Mouse (Mus musculus): Measurements from ENCODE around the gene Kifc1.

The Kifc1 gene

DNA sequence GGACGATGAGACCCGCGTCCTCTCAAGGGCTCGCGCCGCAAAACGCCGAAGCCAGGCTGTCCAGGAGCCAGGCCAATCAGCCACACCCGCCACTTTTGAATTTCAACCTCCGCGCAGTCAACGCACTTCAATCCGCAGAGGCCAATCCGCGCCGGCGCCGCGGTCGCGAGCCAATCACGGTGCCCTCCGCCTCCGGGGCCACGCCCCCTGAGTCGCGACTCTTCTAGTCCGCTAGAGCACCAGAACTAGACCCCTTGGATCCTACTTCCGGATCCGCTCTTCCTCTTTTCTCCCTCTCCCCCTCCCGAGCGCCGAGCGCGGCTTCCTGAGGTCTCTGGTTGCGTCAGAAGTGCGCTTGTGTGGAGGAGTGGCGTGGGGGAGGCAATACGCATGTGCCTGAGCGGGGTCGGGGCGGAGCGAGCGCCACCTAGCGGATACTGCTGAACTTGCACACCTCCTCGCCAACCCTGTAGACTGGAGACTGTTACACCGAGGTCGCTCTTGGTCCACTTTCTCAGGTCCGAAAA, at the start of gene Kifc1:
Gene Kifc1, minus strand, starts transcription at position 129 of the 527 bp plus-strand sequence.
- peak; percentile 100 for DNase-seq (ENCODE audit: inconsistent age in 2 of 2, low spot score in 1 of 2)

DNA sequence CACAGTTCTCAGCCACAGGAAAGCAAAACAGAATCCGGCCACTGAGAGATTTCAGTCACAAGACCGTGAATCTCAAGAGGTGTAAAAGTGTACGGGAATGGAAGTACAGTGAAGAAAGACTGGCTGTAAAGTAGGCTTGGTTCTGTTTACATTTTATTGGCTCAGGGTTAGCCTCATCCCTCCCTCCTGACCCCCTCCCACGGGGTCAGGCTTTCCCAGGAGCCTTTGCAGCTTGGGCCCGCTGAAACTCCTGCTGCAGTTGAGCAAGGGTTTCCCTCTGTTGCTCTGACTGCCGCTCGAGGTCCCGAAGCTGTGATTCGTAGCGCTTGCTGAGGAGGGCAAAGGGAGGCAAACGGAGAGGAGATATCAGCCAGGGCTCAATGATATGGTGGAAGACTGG, 48.3 kb upstream of the Kifc1 start:
- no peak for DNase-seq (ENCODE audit: inconsistent age in 2 of 2, low spot score in 1 of 2)

DNA sequence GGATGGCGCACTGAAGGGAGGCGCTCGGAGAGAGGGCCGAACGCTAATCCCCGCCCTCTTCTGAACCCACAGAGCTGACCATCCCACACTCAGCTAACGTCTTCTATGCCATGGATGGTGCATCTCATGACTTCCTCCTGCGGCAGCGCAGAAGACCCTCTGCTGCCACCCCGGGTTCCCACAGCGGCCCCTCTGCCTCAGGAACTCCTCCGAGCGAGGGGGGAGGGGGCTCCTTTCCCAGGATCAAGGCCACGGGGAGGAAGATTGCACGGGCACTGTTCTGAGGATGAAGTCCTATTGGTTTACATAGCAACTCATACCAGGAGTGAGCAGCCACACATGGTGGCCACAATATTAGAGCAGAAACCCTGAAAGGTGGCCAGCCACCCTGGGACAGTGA, 46.5 kb upstream of the Kifc1 start:
- no peak for DNase-seq (ENCODE audit: inconsistent age in 2 of 2, low spot score in 1 of 2)

DNA sequence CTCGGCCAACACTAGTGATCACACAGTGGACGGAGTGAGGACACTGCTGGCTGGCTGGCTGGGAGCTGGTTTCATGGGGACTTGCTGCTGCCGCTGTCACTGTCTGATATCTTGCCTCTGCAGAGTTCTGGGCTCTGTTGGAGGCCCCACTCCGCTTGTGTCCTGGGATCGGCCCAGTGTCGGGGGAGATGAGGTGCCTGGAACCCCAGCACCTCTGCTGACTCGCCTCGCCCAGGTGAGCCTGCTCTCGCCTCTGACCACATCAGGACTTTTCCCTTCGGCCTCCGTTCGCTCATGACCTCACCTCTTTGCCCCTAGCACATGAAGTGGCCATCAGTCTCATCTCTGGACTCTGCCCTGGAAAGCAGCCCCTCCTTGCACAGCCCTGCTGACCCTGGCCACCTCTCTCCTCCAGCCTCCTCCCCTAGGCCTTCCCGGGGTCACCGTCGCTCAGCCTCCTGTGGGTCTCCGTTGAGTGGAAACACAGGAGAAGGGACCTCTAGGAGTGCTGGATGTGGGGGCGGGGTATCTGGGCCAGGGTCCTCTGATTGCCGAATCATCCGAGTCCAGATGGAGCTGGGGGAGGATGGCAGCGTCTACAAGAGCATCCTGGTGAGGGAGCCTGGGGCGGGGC, 45.1 kb upstream of the Kifc1 start:
- no peak for DNase-seq (ENCODE audit: inconsistent age in 2 of 2, low spot score in 1 of 2)

DNA sequence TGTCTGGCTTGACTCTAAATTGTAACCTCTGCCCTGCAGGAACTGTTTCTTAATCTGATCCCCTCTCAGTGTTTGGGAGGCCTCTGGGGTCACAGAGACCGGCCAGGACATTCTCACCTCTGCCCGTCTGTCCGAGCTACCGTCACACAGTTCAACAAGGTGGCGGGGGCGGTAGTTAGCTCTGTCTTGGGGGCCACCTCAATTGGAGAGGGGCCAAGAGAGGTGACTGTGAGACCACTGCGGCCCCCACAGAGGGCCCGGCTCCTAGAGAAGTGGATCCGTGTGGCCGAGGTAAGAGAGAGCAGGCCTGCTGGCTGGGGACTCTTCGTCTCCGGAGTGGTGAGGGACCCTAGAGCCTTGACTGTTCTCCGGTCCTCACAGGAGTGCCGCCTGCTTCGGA, 42.5 kb upstream of the Kifc1 start:
- no peak for DNase-seq (ENCODE audit: inconsistent age in 2 of 2, low spot score in 1 of 2)

DNA sequence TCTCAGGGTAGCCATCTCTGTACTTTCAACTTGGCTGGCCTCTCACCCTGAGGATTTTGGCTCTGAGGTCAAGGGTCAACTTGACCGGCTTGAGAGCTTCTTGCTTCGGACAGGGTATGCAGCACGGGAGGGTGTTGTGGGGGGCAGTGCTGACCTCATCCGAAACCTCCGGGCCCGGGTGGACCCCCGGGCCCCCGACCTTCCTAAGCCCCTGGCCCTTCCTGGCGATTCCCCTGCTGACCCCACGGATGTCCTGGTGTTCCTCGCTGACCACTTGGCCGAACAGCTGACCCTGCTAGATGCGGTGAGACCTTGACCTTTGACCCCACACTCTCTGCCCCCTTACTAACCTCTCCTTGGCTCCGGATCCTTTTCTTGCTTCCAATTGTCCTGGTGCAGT, 42.0 kb upstream of the Kifc1 start:
- no peak for DNase-seq (ENCODE audit: inconsistent age in 2 of 2, low spot score in 1 of 2)

DNA sequence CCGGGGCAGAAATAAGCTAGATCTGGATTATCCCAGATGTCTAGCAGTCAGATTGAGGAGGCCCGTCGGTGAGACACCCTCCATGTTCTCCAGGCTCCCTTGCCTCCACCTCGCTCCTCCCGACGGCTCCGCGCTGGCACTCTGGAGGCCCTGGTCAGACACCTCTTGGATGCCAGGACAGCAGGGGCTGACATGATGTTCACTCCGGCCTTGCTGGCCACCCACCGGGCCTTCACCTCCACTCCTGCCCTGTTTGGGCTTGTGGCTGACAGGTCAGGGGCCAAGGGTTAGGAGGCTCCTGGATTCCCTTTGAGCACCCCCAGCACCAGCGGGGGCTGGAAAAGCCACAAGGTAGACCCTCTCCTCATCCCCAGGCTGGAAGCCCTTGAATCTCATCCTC, 41.5 kb upstream of the Kifc1 start:
- DNase-seq (ENCODE audit: inconsistent age in 2 of 2, low spot score in 1 of 2): no peak

DNA sequence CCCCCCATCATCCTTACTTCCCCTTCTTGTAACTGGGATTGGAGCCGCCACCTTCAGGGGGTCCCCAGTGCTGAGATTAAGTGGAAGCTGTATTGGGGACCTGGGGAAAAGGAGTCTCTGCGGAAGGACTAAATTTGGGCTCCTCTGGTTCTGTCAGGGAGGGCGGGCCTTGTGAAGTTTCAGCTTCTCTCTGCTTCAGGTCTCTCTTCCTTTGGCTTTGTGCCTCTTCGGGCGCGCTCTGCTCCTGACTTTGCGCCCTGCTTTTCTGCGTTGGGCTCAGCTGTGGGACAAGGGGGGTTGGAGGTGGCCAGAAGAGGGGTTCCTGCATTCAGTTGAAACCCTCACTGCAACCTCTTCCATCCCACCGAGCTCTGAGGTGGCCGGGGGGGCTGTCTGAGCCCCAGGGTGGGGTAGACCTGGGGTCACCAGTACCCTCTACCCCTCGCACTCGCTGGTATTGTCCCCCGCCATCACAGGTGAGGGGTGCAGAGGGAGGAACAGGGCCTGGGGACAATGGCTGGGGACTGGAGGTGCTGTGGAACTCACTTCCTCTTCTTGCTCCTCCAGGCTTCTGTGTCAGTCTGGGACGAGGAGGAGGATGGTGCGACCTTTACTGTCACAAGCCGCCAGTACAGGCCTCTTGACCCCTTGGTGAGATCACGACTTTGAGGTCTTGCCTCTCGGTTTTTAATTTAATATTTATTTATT, 40.9 kb upstream of the Kifc1 start:
- peak in 1 of 2 experiments; percentile 60 for DNase-seq (ENCODE audit: inconsistent age in 2 of 2, low spot score in 1 of 2)

DNA sequence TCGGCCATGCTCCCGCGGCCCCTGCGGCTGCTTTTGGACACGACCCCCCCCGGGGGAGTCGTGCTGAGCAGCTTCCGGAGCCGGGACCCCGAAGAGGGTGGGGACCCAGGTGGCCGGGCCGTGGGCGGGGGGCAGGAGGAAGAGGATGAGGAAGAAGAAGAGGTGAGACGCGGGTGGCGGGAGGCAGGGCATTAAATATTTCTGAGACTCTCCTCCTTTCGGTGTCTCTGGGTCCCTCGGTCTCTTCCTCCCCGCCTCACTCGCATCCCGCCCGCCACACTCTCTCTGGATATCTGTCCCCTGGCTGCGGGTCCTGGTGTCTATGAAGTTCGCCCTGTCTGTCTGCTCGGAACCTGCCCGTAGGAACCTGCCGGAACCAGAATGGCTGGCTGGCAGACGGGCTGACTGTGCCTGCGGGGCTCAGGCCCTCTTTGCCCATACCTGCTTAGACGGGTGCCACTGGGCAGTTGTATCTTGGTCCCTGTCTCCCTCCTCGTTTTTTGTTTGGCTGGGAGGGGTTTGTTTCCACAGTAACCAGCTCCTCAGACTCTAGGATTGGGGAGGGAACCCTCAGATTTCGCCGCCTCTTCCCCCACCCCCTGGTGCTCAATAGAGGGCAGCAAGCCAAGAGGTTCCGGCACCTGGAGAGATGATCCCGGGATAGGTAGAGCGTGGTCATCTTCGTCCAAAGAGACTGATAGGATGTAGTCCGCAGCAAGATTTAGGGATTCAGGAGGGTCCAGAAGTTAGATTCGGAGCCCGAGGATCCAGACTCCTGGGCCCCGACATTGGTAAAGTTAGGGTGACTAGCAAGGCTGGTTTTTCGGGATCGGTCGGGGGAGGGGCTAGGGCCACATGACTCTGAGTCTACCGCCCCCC, 40.1 kb upstream of the Kifc1 start:
- DNase-seq (ENCODE audit: inconsistent age in 2 of 2, low spot score in 1 of 2): peak; percentile 78 to 91

DNA sequence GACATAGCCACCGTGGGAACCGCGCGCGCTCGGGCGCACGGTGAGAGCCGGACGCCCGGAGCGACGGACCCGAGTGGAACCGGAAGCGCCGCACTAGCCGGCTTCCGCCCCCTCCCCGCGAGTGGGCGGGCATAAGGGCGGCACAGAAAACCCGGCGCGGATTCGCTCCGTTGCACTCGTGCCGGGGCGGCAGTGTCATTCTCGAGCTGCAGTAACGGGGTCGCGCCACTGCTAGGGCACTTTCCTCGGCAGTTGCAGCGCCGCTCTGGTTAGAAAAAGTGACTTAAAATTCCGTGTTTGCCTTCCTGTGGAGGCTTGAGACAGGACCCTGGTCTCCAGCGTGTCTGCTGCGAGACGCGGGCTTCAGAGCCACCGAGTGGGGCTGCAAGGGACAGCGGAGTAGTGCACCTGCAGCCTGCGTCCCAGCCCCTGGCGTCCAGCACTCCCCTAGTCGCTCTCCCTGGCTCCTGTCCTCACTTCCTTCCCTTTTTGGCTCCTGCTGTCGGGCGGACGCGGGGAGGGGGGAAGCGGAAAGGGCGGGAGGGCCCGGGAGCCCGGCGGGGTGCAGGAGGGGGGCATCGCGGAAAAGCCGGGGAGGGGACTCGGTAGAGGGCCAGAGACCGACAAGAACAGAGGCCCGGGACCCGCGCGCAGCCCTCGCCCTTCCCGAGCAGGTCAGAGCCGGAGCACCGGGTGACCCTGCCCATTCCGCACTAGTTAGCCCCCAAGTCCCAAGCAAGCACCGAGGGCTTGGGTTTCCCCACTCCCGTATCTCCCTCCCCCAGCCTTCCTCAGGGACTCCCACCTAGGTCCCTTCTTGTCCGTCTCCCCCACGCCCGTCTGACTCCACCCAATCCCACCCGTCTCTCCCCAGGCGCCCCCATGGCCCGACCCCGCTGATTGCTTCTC, 39.2 kb upstream of the Kifc1 start, which contains the start of gene Rgl2:
Gene Rgl2, plus strand, starts transcription at position 173 of the 909 bp plus-strand sequence.
- peak; percentile 93 to 97 for DNase-seq (ENCODE audit: inconsistent age in 2 of 2, low spot score in 1 of 2)

DNA sequence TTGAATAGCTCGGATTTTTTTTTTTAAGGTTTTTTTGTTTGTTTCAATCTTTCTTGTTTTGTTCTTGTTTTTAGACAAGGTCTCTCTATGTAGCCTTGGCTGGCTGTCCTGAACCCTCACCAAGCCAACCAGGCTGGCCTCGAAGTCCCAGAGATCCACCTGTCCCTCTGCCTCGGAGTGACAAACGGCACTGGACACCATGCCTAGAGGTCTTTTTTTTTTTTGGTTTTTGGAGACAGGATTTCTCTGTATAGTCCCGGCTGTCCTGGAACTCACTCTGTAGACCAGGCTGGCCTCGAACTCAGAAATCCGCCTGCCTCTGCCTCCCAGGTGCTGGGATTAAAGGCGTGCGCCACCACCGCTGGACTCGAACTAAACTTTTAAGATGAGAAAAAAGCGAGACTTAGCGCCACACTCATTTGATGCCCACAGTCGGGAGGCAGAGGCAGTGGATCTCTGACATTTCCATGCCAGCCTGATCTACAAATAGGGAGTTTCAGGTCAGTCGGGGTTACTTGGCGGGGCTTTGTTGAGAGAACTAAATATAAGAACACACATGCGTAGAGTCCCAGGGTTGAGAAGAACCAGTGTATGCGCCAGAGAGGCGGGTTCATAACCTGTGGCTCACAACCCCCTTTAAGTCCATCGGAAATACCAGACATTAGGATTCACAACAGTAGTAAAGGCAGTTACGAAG, 37.9 kb upstream of the Kifc1 start:
- peak in 1 of 2 experiments; percentile 14 for DNase-seq (ENCODE audit: inconsistent age in 2 of 2, low spot score in 1 of 2)

DNA sequence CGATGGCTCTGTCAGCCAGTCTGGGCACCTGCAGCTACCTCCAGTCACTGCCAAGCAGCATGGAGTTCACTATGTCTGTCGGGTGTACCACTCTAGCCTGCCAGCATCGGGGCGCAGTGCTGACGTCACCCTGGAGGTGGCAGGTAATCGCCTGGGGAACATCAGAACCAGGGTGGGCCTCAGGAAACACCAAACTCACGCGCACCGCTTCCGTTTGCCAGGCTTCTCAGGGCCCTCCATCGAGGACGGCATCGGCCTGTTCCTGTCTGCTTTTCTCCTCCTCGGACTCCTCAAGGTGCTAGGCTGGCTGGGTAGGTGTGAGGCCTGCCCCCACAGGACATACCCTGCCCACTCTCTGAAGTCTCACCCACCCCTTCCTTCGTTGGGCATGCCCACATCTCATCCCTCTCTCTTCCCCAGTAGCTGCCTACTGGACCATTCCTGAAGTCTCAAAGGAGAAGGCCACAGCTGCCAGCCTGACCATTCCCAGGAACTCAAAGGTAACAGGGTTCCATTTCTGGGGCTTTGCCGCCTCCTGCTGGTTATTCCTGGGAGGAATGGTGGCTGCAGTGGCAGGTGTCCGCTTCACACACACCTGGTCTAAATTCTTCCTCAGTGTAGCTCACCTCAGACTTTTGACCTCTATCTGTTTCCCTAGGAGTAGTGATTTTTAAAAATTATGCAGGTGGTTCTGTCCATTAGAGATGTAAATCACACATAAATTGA, 35.9 kb upstream of the Kifc1 start:
- peak in 1 of 2 experiments; percentile 57 for DNase-seq (ENCODE audit: inconsistent age in 2 of 2, low spot score in 1 of 2)

DNA sequence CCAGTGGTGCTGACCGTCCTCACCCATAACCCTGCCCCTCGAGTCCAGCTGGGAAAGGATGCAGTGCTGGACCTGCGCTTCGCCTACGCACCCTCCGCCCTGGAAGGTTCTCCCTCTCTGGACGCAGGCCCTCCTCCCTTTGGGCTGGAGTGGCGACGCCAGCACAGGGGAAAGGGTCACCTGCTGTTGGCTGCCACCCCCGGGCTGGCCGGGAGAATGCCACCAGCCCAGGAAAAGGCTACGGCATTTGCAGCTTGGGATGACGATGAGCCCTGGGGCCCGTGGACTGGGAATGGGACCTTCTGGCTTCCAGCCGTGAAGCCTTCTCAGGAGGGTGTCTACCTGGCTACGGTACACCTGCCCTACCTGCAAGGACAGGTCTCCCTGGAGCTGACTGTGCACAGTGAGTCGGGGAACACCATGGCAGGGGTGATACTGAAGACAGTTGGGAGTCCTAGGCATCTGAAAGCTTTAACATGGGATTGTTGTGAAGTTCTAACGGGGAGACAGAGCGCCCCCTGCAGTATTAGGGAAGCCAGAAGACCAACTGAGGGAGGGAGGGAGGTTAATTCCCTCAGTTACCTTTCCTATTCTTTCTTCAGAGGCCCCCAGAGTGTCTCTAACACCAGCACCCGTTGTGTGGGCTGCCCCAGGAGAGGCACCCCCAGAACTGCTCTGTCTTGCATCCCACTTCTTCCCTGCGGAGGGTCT, 35.1 kb upstream of the Kifc1 start:
- DNase-seq (ENCODE audit: inconsistent age in 2 of 2, low spot score in 1 of 2): no peak

DNA sequence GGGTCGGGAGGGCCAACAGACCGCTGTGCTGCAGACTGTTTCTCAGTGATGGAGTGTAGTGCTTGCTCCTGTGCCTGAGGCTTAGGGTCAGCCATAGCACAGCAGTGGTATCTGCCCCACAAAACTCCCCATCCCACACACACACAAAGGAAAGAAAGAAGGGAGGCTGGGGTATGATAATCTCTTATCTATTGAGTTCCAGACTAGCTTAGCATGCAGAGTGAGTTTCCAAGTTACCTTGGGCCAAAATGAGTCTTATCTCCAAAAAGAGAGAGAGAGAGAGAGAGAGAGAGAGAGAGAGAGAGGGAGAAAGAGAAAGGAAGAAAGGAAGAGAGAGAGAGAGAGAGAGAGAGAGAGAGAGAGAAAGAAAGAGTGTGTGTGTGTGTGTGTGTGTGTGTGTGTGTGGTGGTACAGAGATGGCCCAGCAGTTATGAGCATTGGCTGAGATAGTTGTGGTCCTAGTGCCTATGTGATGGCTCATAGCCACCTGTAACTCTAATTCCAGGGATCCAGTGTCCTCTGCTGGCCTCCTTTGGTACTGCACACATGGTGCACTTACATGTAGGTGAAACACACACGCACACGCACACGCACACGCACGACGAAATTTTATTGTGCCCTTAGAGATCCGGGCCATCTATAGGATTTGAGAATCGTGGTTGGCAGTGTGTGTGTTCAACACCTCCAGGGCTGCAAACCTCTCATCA, 34.3 kb upstream of the Kifc1 start:
- DNase-seq (ENCODE audit: inconsistent age in 2 of 2, low spot score in 1 of 2): peak; percentile 33 to 64

DNA sequence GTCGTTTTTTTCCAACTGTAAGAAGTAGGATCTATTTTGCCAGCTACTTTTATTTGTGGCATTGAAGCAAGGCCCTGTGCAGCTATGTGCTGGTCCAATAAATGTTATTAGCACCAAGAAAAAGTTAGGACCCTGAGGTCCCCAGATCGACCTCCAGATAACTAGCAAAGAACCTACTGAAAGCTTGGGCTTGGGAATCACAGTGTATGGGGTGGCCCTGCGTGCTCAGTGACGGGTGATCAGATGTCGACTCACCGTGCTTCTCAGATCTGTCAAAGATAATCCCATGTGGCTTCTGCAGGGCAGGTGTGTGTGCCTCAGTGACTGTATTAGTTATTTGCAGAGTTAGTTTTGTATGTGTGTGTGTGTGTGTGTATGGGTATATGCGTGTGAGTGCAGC, 30.9 kb upstream of the Kifc1 start:
- DNase-seq (ENCODE audit: inconsistent age in 2 of 2, low spot score in 1 of 2): no peak

DNA sequence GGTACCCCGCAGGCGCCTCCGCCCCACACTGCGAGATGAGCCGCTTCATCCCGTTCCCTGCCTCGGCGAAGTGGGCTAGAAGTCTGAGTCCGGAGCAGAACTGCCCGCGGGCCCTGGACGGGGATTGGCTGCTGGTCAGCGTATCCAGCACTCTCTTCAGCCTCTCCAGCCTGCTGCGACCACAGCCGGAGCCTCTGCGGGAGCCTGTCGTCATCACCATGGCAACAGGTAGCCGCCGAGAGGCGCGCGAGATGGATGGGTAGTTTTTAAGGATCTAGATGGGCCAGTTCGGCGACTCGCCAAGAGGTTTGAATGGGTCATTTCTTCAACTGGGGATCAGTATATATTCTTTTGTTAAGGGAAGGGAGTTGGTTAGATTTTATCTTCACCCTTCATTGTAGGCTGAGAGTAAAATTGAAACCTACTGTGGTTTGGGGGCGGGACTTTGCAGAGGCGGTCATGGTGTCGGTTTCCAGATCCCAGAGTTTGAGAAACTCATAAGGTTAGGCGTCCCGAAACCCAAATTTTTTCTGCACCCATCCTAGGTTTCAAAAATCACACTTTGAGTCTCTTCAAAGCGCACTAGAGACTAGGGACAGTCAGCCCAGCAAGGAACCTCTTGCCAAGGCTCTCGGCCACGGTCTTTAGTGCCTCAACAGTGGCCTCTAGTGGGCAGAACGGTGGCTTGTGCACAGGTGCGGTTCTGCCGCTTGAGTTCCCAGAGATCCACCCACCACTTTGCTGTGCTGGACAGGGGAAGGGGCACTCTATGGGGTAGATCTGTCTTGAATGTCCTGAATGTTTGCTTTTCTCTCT, 30.0 kb upstream of the Kifc1 start:
- DNase-seq (ENCODE audit: inconsistent age in 2 of 2, low spot score in 1 of 2): peak; percentile 86 to 95

All from adrenal gland, adult (tissue).